Mouse (Mus musculus): Measurements from ENCODE around the gene Epc2.

- TF ChIP-seq ZC3H11A (IDR thresholded peaks at IDR 0.05; ENCODE audit: borderline replicate concordance, low read depth, low read length) (no peak), ZNF384 (IDR thresholded peaks at IDR 0.05; ENCODE audit: low read depth, low read length) (no peak), CHD2 (IDR thresholded peaks at IDR 0.05; ENCODE audit: low read depth, low read length) (no peak)
Observed at GRCm38 (mm10) chr2:49471641-49472355, 20.5 kb downstream of the Epc2 start.

Measured in ES-E14 (cell line).